ENCODE assay signal across 23 mouse cellular contexts in the genomic region with DNA sequence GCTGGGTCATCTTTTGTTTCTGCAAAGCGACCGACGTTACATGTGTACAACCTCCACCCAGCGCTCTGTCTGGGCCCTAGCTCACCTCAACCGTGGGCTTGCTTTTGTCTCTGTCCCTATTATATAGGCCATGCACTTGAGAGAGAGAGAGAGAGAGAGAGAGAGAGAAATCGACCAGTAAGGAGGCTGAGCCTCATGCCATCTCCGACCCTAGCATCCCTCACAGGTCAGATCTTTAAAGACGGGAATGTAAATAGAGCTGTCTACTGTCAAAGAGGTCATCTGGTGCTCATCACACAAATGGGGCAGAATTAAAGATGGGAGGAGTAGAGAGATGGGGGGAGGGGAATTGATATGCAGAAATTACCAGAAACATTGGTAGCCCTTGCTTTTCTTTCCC.
A peak's percentile ranks its signal among the peaks of the same experiment; 100 is the strongest.
DNase-seq lines count a peak whose midpoint lies in the region; ATAC-seq lines count a peak whose summit lies in the region.
"Had no signal": no experiment of that assay in that cellular context is flagged by ENCODE, and none has a peak within 500 bp of the region (broad histone marks: within the 10 kb centered on the region; RNA-seq: fewer than 3 reads in every experiment).

No protein-coding gene starts in this region.

- no peak for ATAC-seq in hindbrain, embryonic 12.5 days (ENCODE audit: low FRiP score)
- no peak for ATAC-seq in hindbrain, embryonic 14.5 days (ENCODE audit: low FRiP score)
- ATAC-seq in embryonic facial prominence, embryonic 11.5 days (replicated peaks; ENCODE audit: insufficient number of reproducible peaks, low FRiP score, low TSS enrichment, low read depth) = peak; percentile 45; the same call in 1 of the 2 replicates
- peak; percentile 23; the same call in 1 of the 2 replicates for ATAC-seq in neural tube, embryonic 11.5 days (ENCODE audit: insufficient read depth, low FRiP score, low TSS enrichment)
- ATAC-seq in megakaryocyte-erythroid progenitor cell, adult 5-6 weeks (replicated peaks; ENCODE audit: low FRiP score, low TSS enrichment, poor library complexity, severe bottlenecking) = no peak
- ATAC-seq: forebrain, embryonic 15.5 days; intestine, embryonic 16.5 days had no signal

- H3K27me3 ChIP-seq in hindbrain, embryonic 12.5 days = no peaks in the 10 kb centered on the region
- H3K27me3 ChIP-seq in hindbrain, embryonic 14.5 days (ENCODE audit: control insufficient read depth, insufficient read depth, low read length) = no peaks in the 10 kb centered on the region
- H3K27me3 ChIP-seq in embryonic facial prominence, embryonic 11.5 days (ENCODE audit: control insufficient read depth, insufficient read depth, low read length) = no peaks in the 10 kb centered on the region
- H3K27me3 ChIP-seq in neural tube, embryonic 11.5 days (ENCODE audit: control insufficient read depth, insufficient read depth, low read length) = no peaks in the 10 kb centered on the region
- H3K27me3 ChIP-seq: forebrain, embryonic 15.5 days; kidney, embryonic 15.5 days; neural tube, embryonic 12.5 days had no signal

- no peak overlapping the region for H3K4me3 ChIP-seq in hindbrain, embryonic 12.5 days
- no peak overlapping the region for H3K4me3 ChIP-seq in hindbrain, embryonic 14.5 days (replicated peaks; ENCODE audit: low read length)
- no peak overlapping the region for H3K4me3 ChIP-seq in embryonic facial prominence, embryonic 11.5 days (ENCODE audit: low read depth, low read length)
- no peak overlapping the region for H3K4me3 ChIP-seq in neural tube, embryonic 11.5 days (ENCODE audit: low read depth, low read length)
- H3K4me3 ChIP-seq: erythroblast, embryonic 14.5 days; forebrain, embryonic 15.5 days; kidney, embryonic 15.5 days; megakaryocyte, embryonic 14.5 days; neural tube, embryonic 12.5 days had no signal

- peaks cover 17% of the 10 kb centered on the region for H3K4me1 ChIP-seq in hindbrain, embryonic 12.5 days
- H3K4me1 ChIP-seq in hindbrain, embryonic 14.5 days (replicated peaks; ENCODE audit: control insufficient read depth, insufficient read depth, low read length) = no peaks in the 10 kb centered on the region; the same call in 1 of the 2 replicates
- peaks cover 4% of the 10 kb centered on the region; the same call in 1 of the 2 replicates for H3K4me1 ChIP-seq in embryonic facial prominence, embryonic 11.5 days (ENCODE audit: control insufficient read depth, insufficient read depth, low read length)
- H3K4me1 ChIP-seq in neural tube, embryonic 11.5 days (ENCODE audit: control insufficient read depth, insufficient read depth, low read length) = peaks cover 11% of the 10 kb centered on the region; the same call in 1 of the 2 replicates
- H3K4me1 ChIP-seq: kidney, embryonic 15.5 days had no signal

- no peaks in the 10 kb centered on the region for H3K9me3 ChIP-seq in hindbrain, embryonic 12.5 days (replicated peaks)
- no peaks in the 10 kb centered on the region for H3K9me3 ChIP-seq in hindbrain, embryonic 14.5 days (ENCODE audit: control insufficient read depth, low read length)
- no peaks in the 10 kb centered on the region for H3K9me3 ChIP-seq in embryonic facial prominence, embryonic 11.5 days (replicated peaks; ENCODE audit: control insufficient read depth, low read length)
- no peaks in the 10 kb centered on the region for H3K9me3 ChIP-seq in neural tube, embryonic 11.5 days (ENCODE audit: control insufficient read depth, low read length)
- H3K9me3 ChIP-seq: forebrain, embryonic 15.5 days; kidney, embryonic 15.5 days; megakaryocyte, embryonic 14.5 days; neural tube, embryonic 12.5 days had no signal

- no peak overlapping the region for H3K4me2 ChIP-seq in hindbrain, embryonic 12.5 days (replicated peaks)
- no peak overlapping the region for H3K4me2 ChIP-seq in hindbrain, embryonic 14.5 days (replicated peaks)
- H3K4me2 ChIP-seq in embryonic facial prominence, embryonic 11.5 days (ENCODE audit: low read depth, low read length) = no peak overlapping the region
- no peak overlapping the region for H3K4me2 ChIP-seq in neural tube, embryonic 11.5 days (ENCODE audit: low read depth)
- H3K4me2 ChIP-seq: forebrain, embryonic 15.5 days; kidney, embryonic 15.5 days; liver, embryonic 11.5 days; neural tube, embryonic 12.5 days had no signal

- H3K27ac ChIP-seq in hindbrain, embryonic 12.5 days = peak overlapping the region; percentile 60; the same call in 1 of the 2 replicates
- H3K27ac ChIP-seq in hindbrain, embryonic 14.5 days = no peak overlapping the region
- H3K27ac ChIP-seq in embryonic facial prominence, embryonic 11.5 days (replicated peaks; ENCODE audit: low read depth, low read length) = no peak overlapping the region
- peak overlapping the region; percentile 31; the same call in 1 of the 2 replicates for H3K27ac ChIP-seq in neural tube, embryonic 11.5 days (ENCODE audit: low read depth, low read length)
- H3K27ac ChIP-seq: forebrain, embryonic 15.5 days; kidney, embryonic 15.5 days; neural tube, embryonic 12.5 days had no signal

- no peak overlapping the region for H3K9ac ChIP-seq in hindbrain, embryonic 12.5 days
- H3K9ac ChIP-seq in hindbrain, embryonic 14.5 days = no peak overlapping the region
- no peak overlapping the region for H3K9ac ChIP-seq in embryonic facial prominence, embryonic 11.5 days (replicated peaks; ENCODE audit: low read length)
- no peak overlapping the region for H3K9ac ChIP-seq in neural tube, embryonic 11.5 days (ENCODE audit: low read length)
- H3K9ac ChIP-seq: forebrain, embryonic 15.5 days; kidney, embryonic 15.5 days; neural tube, embryonic 12.5 days had no signal

- no peak for DNase-seq in hindbrain, embryonic 14.5 days (ENCODE audit: low spot score)
- peak; percentile 52 for DNase-seq in embryo, embryonic 10 days (ENCODE audit: low spot score)
- DNase-seq in embryonic facial prominence, embryonic 11.5 days (ENCODE audit: low spot score) = no peak
- DNase-seq in neural tube, embryonic 11.5 days (ENCODE audit: low spot score) = peak; percentile 25
- no peak for DNase-seq in heart, adult 8-10 months (ENCODE audit: low spot score)
- DNase-seq: adrenal gland, adult 8-10 months; cerebellum, adult 8-10 months; gastrocnemius, postnatal 14 days; heart, adult 18-20 months; lung, adult 18-20 months; right cerebral cortex, postnatal 14 days; spleen, adult 18-20 months; thymus, adult 18-20 months; thymus, postnatal 4 days had no signal

- 17% methylated on average over 8 of the region's 8 CpGs for WGBS in hindbrain, embryonic 12.5 days
- WGBS in hindbrain, embryonic 14.5 days = 15% methylated on average over 8 of the region's 8 CpGs
- 26% methylated on average over 8 of the region's 8 CpGs for WGBS in embryonic facial prominence, embryonic 11.5 days
- 25% methylated on average over 8 of the region's 8 CpGs for WGBS in neural tube, embryonic 11.5 days

- H3K36me3 ChIP-seq in hindbrain, embryonic 12.5 days = no peaks in the 10 kb centered on the region
- H3K36me3 ChIP-seq in hindbrain, embryonic 14.5 days (replicated peaks; ENCODE audit: control insufficient read depth, insufficient read depth) = no peaks in the 10 kb centered on the region
- H3K36me3 ChIP-seq in embryonic facial prominence, embryonic 11.5 days (replicated peaks; ENCODE audit: control insufficient read depth, insufficient read depth, low read depth, low read length) = no peaks in the 10 kb centered on the region
- no peaks in the 10 kb centered on the region for H3K36me3 ChIP-seq in neural tube, embryonic 11.5 days (ENCODE audit: control insufficient read depth, insufficient read depth, low read length)
- H3K36me3 ChIP-seq: forebrain, embryonic 15.5 days; kidney, embryonic 15.5 days; neural tube, embryonic 12.5 days had no signal

Comparison
In these comparisons a context has a peak if more than half of its experiments do, and no peak if none do; other contexts are left out.
1. H3K27ac ChIP-seq: peak in hindbrain, embryonic 12.5 days (single experiment) and neural tube, embryonic 11.5 days (single experiment); none in hindbrain, embryonic 14.5 days (single experiment) and embryonic facial prominence, embryonic 11.5 days (single experiment).
2. ATAC-seq: peak in embryonic facial prominence, embryonic 11.5 days (single experiment) and neural tube, embryonic 11.5 days (single experiment); none in hindbrain, embryonic 12.5 days (single experiment), hindbrain, embryonic 14.5 days (single experiment) and megakaryocyte-erythroid progenitor cell, adult 5-6 weeks (single experiment).
3. DNase-seq: peak in embryo, embryonic 10 days (single experiment) and neural tube, embryonic 11.5 days (single experiment); none in hindbrain, embryonic 14.5 days (single experiment), embryonic facial prominence, embryonic 11.5 days (single experiment) and heart, adult 8-10 months (single experiment).